Mouse (Mus musculus): ENCODE measurements around the gene Fdx1.

The Fdx1 gene

DNA sequence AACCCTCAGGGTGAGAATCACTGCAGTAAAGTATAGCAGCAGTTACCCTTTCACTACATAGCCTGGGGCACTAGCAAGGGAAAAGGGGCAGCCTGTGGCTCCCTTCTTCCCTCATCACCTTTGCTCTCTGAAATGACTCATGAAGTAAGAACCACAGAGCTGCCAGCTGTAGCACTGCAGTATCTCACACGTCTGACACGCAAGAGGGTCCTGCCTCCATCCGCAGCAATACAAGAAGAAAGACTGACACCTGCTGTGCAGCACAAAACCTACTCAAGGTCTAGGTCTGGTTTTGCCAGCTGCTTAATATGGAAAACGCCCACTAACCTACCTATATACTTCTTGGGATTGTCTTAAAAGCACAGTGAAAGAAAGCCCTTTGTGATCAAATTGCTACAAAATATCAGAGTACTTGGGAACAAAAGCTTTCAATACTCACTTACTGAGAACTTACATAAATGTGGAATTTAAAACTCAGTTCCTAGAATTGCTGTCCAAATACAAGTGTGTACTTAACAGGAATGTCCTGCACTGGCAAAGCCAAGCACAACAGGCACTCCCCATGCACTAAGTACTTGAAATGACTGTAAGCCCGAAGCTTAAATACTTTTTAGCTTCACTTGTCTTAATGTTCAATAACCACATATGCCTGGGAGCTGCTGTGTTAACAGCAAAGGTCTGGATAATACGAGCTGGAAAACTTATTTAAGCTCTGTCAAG, 2.0 kb downstream of the Fdx1 start:
- DNase-seq: peak; percentile 4 to 14

DNA sequence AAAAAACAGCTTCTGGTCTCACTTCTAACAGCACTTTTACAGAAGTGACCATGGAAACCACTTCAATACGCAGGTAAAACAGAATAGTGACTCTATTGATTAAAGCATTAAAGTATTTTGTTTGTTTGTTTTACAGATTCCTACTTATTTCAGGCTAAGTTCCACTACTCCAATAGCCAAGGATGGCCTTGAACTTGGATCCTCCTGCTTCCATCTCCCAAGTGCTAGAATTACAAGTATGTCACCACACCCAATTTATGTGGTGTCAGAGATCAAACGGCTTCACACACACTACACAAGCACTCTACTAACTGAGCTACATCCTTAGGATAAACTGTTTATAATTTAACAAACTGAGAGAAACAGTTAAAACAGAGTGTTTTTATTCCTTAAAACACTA, 3.0 kb downstream of the Fdx1 start:
- no peak for DNase-seq

DNA sequence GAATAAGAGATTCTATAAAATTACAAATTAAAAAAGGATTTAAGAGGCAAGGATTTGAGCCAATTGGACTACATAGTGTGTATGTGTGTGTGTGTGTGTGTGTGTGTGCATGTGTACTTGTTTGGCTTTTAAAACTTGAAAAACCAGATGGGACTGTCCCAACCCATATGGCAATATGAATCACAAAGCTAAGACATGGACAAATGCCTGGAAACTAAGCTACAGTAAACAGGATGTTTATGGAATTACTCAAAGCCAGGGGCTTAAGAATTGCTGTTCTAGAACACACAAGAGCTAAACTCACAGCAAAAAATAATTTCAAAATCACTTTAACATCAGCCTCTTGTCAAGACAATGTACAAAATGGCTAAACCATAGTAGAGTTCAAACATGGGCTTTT, 4.4 kb downstream of the Fdx1 start:
- no peak for DNase-seq

DNA sequence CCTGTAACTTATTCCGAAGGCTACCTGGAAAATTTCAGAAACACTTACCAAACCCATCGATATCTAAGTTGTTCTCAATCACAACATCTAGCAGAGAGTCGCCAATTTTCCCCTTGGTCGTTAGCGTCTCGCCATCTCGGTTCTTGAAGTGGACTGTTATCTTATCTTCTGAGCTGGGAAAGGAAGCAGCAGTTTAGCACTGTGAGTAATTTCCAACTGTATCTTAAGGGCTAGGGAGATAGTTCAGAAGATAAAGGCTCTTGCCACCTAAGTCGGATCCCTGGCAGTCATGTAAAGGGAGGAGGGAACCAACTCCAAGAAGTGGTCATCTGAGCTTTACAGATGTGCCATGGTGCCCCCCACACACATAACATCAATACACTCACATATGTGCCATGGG, 6.3 kb downstream of the Fdx1 start:
- no peak for DNase-seq

DNA sequence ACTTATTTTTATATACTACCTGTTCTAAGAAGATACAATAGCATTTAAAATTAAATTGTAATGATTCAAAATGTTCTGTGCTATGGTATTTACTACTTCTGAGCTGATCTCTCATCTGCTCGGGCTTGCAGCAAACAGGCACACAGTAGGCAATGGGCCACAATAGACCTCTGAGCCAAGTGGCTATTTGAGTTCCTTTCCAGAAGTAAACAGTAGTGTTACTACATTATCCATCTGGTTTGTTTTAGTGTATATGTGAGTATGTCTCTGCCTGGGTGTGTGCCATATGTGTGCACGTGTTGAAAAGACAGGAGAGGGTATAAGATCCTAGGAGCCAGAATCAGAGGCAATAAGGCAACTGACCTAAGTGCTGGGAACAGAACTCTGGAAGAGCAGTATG, 6.9 kb downstream of the Fdx1 start:
- DNase-seq: no peak

DNA sequence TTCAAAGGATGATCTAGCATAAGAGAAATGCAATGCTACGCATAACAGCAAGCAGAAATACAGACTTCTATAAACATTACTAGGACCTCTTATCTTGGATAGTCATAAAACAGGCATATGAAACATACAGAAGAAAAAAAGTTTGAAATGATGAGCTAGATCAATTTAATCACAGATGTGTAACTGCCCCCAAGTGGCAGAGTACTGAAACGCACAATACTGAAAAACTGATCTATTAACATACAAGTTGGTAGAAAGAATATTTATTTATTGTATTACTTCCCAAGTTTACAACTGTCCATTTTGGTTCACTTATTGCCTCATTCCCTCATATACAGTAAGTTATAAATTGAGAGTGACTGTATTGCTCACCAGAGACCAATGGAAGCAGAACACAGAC, 12.0 kb downstream of the Fdx1 start:
- DNase-seq: peak; percentile 6 to 27

DNA sequence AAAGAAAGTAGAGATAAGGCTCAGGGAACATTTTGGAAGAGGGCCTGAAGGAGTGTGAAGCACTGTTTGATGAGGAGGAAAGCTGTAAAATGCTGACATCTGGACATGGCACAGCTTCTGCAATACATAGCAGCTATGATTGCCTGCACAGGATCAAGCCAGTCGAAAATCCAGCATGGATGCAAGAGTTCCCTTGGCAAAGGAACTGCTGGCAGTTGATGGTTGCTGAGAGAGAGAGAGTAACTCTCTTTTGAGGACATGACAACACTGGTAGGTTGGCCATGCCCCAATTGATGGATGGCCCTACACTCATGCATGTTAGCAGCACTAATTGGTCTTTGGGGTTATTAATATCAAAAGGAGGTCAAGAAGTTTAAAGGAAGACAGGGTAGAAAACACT, 12.7 kb downstream of the Fdx1 start:
- no peak for DNase-seq

DNA sequence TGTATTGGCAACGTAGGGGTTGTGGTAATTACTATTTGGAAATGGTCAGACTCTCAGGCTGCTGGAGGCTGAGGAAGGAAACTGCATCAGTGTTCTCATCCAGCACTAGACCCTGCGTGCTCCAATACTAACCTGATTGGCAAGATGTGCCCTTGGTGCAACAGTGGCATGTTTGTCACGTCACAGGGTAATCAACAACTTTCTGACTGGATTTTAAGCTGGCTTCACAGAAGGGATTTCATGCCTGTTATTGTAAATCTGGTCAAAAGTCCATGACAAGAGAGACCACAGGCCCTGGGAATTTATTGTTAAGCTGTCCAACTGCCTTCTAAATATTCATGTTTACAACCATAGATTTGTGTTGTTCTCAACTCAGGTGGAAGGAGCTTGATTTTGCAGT, 13.1 kb downstream of the Fdx1 start:
- no peak for DNase-seq

DNA sequence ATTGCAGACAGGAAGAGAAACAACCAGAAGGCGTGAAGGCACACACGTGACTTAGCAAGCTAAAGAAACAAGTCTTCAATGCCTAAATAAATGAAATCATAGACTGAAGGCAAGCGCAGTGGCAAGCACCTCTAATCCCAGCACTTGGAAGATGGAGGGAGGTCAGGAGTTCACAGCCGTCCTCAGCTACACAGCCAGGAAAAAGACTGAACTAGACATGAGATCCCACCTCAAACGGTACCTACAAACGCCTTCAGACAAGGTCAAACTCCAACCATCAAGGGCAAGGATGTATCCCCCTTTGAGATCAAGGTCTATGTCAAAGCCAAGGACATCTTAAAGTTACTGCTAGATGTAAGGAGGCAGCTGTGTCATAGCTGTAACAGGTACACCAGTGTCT, 19.4 kb downstream of the Fdx1 start:
- DNase-seq: no peak

DNA sequence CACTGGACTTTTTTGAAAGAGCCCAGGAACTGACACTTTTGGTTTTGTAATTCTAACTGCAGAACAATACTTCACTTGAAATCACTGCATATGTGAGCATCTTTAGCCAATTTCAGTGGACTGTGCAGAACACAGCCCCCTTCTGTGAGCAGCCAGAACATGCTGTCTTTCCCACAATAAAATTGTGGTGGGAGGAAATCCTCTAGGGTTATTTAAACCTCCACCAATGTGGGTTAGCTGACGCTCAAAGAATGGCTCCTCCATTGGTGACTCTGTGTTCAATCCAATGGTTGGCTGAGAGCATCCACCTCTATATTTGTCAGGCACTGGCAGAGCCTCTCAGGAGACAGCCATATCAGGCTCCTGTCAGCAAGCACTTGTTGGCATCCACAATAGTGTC, 28.7 kb downstream of the Fdx1 start:
- no peak for DNase-seq

DNA sequence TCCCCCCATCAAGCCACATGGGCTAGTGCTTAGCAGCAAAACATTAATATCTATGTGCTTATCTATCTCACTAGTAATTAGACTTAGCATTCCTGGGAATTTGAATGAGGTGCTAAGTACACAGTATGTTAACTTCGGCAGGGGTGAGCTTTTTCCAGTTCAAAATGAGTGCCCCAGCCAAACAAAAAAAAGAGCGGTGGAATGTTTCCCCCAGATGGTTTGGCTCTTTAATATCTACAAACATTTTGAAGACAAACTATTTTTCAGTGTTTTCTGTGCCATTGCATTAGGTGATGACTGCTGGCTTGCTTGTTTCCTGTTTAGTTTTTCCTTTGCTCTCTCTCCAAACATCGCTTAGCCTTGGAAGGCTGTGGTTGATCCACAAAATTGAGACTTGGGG, 31.4 kb downstream of the Fdx1 start:
- no peak for DNase-seq

DNA sequence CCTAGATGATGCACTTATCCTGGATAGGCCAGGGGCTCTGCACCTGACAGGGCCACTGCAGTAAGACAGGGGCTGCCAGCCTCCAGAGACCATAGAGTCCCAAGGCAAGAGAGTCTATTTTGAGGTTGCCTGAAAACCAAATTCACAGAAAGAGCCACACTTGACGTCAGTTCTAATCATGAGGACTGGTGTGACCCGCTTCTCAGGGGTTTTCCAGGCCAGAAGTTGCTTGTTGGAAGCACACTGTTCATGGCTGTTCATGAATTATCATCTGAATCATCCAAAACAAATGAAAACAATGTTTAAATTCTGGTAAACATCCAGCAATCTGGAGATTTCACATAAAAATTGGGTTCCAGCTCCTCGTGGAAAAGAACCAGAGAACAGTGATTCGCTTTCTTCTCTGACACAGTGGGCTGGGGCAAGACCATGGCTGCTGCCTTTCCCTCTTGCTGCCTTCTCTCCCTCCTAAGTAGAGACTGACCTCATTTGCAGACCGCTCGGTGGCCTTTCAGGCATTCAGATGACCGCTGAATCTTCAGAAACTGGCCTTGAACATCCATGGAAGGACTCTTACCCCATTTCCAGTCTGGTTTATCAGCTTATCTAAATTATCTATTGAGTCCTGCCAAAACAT, 32.2 kb downstream of the Fdx1 start:
- DNase-seq: no peak

DNA sequence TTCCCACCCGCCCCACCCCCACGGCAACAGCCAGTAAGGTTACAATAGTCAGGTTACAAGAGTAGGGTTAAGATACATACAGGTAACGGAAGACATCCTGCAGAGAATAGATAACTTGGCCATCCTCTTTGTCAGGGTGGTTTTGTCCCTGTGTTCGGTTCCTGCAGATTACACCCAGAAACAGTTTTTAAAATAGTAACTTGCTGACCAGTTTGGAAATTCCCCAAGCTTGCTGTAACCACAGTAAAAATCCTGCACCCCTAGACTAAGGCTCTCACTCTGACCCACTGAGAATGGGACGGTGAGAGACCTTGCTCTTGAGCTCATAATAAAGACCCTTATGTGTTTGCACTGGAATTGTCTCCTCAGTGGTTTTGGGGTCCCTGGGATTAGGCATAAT, 33.4 kb downstream of the Fdx1 start:
- DNase-seq: no peak

DNA sequence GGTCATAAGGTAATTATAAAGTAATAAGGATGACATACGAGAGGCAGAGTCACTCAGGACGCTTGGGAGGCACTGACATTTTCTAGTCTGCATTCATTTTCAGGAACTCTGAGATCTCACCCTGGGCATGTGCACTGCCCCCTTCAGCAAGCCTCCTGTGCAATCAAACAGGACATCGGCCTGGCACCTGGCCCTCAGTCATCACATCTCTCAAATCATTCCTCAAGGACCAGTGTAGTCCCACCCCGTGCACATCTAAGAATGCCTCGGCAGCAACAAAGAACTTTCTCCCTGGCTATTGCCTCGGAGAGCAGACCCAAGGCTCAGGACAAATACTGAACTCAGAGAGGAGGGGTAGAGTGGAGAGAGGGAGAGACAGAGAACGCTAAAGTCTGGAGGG, 34.7 kb downstream of the Fdx1 start:
- no peak for DNase-seq

DNA sequence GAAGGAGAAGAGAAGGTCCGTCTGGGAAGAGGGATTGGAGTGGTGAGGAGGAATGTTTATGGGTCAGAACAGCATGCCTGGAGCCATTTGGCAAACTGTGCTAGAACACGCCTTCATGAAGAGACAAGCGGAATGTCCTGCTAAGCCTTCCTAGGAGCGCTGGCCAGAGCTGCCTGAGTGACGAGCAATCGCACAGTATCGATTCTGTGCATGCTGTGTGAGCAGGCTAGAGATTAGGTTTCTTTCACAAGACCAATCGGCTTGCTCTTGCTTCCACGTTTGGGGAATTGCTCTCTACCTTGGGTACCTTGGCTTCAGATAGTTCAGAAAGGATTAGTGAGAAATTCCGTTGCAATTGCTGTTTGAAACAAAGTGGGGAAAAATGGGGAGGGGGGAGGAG, 35.2 kb downstream of the Fdx1 start:
- DNase-seq: no peak

DNA sequence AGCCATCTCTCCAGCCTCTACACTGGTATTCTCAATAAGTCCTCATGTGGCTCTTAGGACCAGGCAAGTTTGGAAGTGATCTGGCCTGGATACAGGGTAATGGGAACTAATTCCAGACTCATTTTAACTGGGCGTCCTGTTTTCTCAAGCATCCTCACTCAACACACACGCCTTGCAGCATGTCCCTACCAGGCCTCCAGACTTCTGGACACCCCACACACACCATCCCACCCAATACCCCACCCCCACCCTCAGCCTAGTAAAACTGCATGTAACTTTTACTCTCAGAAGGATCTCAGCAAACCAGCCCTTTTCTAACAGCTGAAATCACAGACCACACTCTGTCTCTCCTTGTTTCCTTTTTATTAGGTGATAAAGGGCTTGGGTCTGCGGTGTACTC, 35.7 kb downstream of the Fdx1 start:
- DNase-seq: no peak

DNA sequence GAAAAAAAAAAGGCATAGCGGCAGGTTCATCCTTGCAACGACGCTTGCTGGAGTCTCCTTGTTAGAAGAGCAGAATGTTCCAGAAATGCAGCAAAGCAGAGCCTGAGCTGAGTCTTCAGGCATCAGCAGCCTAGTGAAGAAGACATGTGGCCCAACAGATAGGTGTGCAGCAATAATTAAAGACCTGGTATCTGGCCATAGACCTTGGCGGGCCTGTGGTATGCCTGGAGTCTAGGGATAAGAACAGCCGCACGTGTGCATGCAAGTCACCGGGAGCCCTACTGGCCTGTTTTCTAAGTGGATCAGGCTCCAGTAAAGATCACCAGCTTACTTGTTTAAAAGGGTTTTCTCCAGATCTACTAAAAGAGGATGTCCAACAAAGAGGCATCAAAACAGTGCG, 36.7 kb downstream of the Fdx1 start:
- no peak for DNase-seq

DNA sequence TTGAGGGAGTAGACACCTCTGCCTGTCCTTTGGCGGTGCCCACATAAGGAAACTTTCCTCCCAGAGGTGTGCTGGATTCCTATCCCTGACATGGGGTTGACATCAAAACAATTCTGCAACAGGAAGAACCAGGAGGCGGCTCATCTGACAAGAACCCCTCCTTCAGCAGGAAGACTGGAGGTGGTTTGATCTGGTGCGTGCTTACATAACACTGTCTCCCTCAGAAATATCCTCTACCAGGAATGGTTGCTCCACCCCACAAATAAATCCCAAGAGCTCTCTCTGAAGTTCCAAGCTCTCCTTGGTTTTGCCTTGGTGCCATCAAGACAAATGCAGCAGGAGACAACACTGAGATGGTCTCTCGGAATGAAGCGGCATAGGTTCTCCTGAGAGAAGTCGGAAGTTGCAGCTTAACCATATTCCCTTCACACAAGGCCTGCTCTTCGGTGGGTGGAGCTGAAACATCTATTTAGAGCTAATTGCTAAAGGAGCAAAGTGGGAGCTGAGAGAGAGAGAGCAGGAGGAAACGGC, 38.7 kb downstream of the Fdx1 start:
- DNase-seq: no peak

DNA sequence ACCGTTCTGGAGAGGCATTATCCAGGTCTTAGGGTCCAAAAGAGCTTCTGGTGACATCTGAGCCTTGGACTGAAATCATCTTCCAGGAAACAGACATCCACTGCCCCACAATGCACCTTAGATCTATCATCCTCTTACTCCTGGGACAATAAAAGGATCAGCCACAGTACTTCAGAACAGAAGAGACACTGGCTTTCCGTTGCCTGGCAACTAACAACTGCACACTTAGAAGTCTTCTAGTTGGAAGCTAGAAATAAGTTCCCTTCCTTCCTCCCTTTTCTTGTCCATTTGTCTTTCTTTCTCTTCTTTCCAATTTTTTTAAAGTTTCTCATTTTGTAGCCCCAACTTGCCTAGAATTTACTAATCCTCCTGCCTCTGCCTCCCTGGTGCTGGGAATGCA, 40.6 kb downstream of the Fdx1 start:
- no peak for DNase-seq

DNA sequence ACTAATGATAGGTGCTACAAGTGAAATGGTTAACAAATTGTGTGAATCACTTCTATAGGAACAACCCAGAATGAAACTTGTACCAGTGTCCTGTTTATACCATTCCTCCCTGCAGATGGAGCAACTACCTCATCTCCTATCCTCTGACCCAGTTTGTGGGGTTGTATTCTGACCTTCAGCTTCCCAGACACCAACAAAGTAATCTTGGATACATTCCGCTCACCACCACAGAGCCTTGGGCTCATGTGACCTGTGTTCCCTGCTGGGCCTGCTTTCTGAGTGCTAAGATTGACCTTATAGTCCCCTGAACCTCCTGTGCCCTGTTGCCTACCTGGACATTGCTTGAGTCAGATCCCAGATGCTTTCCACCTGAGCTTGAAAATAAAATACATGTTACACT, 47.8 kb downstream of the Fdx1 start:
- no peak for DNase-seq

DNA sequence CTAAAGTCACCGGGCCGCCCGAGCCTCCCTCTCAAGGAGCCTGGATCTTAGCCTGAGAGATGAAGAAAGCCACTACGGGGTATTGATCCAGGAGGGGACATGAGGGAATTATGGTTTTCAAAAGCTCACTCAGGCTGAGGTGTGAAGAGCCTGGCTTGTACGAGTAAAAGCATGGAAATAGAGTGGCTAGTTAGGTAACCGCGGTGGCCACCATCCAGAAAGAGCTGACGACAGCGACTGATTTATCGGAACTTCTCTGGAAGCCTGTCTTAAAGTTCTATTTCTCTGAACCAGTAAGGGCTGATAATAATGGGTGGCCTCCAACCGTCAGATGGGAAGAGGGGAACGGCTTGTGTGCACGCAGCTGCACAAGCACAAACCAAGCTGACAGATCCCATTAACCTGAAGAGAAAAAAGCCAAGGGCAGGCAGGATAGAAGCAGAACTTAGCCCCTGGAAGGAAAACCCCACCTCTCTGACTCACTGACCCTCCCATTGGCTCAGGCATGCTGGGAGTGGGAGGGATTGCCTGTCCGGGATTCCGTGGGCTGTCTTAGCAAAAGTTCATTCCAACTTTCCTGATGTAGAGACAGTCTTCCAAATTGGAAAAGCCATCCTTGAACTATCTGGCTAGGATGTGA, 48.8 kb downstream of the Fdx1 start:
- no peak for DNase-seq

DNA sequence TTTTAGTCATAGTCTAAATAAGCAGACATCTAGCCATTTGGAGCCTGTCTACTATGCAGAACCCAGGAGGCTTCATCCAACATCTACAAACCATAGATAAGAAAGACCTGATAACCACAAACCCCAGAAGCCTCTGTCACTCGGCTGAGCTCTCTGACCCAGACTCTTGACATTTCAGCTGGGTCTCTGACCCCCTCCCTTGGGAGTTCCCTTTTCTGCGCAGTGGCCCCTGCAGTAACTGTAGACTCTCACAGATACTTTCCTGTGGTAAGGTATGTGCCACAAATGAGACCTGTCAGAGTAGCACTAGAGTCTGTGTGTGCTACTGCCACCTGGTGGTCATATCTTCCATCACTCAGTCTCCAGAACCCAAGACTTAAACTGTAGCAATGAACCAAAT, 54.5 kb downstream of the Fdx1 start:
- peak; percentile 71 to 85 for DNase-seq

DNA sequence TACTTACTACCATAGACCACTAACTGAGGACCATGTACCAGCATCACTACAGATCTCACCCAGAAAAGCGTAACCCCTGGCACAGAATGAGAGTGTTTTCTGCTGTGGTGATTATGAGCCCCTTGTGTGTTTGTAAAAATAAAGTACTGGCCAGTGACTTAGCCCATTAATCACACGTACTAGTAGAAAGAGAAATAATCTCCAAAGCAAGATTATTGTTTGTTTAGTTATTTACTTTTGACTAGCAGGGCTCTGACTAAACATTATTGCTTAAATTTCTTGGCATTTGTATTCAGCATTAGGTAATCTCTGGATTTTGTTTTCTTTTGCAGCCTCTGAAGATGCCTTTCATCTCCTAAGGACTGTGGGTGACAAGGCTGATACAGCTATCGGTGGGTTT, 55.1 kb downstream of the Fdx1 start:
- DNase-seq: no peak

DNA sequence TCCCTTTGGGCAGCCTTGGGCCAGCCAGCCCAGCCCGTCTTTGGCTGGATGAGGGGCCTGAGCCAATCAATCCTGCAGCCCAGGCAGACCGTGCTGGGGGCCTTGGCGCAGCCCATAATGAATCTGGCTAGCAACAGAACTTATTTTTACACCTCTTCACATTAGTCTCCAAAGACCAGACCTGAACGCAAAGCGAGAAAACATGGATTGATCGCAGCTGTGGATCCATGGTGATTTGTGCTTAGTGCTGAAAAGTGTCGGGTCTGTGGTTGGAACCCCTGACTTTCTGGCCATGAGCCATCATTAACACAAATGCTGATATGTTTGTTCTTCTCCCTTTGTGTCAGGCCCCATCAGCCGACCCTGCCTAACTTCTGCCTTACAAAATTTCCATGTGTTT, 56.4 kb downstream of the Fdx1 start:
- no peak for DNase-seq
